ENCODE assay signal across 20 mouse cellular contexts in genomic region chr14:47765796-47766195, GRCm38 (mm10).
"Had no signal": no experiment of that assay in that cellular context is flagged by ENCODE, and none has a peak within 500 bp of the region (broad histone marks: within the 10 kb centered on the region; RNA-seq: fewer than 3 reads in every experiment).

No protein-coding gene starts in this region.

- ATAC-seq: liver, postnatal 0 days; lung, postnatal 0 days; midbrain, embryonic 16.5 days had no signal

- H3K4me3 ChIP-seq: lung, embryonic 15.5 days; midbrain, embryonic 10.5 days; midbrain, embryonic 12.5 days; myocyte; neural tube, embryonic 13.5 days; neural tube, embryonic 15.5 days had no signal

- H3K4me2 ChIP-seq: lung, embryonic 15.5 days; midbrain, embryonic 12.5 days; neural tube, embryonic 13.5 days; neural tube, embryonic 15.5 days had no signal

- H3K36me3 ChIP-seq: lung, embryonic 15.5 days; midbrain, embryonic 10.5 days; midbrain, embryonic 12.5 days; neural tube, embryonic 13.5 days; neural tube, embryonic 15.5 days had no signal

- H3K27me3 ChIP-seq: lung, embryonic 15.5 days; midbrain, embryonic 12.5 days; neural tube, embryonic 13.5 days; neural tube, embryonic 15.5 days had no signal

- H3K9ac ChIP-seq: liver, postnatal 0 days; lung, embryonic 15.5 days; midbrain, embryonic 12.5 days; neural tube, embryonic 13.5 days; neural tube, embryonic 15.5 days had no signal

- H3K9me3 ChIP-seq: lung, embryonic 15.5 days; midbrain, embryonic 10.5 days; midbrain, embryonic 12.5 days; neural tube, embryonic 13.5 days; neural tube, embryonic 15.5 days had no signal

- H3K4me1 ChIP-seq: lung, embryonic 15.5 days; midbrain, embryonic 10.5 days; midbrain, embryonic 12.5 days; neural tube, embryonic 13.5 days; neural tube, embryonic 15.5 days had no signal

- H3K27ac ChIP-seq: lung, embryonic 15.5 days; midbrain, embryonic 10.5 days; neural tube, embryonic 13.5 days; neural tube, embryonic 15.5 days had no signal

- DNase-seq: liver, postnatal 0 days; lung, adult 2 months; lung, postnatal 14 days; lung, postnatal 4 days; midbrain, embryonic 14.5 days; right cerebral cortex, adult 18-20 months; right cerebral cortex, postnatal 25 days; right cerebral cortex, postnatal 4 days; spleen, adult 18-20 months; thymus, adult 18-20 months; thymus, postnatal 14 days; thymus, postnatal 36 days had no signal
